Mouse (Mus musculus) mesoderm, embryonic 11.5 days (tissue): ENCODE results near the gene Agap1.

Experiments used
- DNase-seq: peaks from one replicate; pipeline ENCODE4 v3.0.0-alpha.2; 2012; ENCODE audit warnings: low read depth, low spot score

Agap1 gene

GRCm38 (mm10) chr1:89454196-89455123 is at the start of gene Agap1:
Gene Agap1 (plus strand): TSS chr1:89454806.
- DNase-seq: peak; percentile 94

GRCm38 (mm10) chr1:89405991-89406390 is 48.6 kb upstream of the Agap1 start:
- DNase-seq: no peak

GRCm38 (mm10) chr1:89407986-89408385 is 46.6 kb upstream of the Agap1 start:
- no peak for DNase-seq

- DNase-seq: no peak
Measured at GRCm38 (mm10) chr1:89413122-89413521, 41.5 kb upstream of the Agap1 start.

GRCm38 (mm10) chr1:89414563-89414962 is 40.0 kb upstream of the Agap1 start:
- DNase-seq: no peak

GRCm38 (mm10) chr1:89416929-89417328 is 37.7 kb upstream of the Agap1 start:
- no peak for DNase-seq

GRCm38 (mm10) chr1:89420642-89421041 is 34.0 kb upstream of the Agap1 start:
- DNase-seq: no peak

- no peak for DNase-seq
Measured at GRCm38 (mm10) chr1:89421401-89421800, 33.2 kb upstream of the Agap1 start.

- DNase-seq: no peak
Measured at GRCm38 (mm10) chr1:89424563-89424962, 30.0 kb upstream of the Agap1 start.

- no peak for DNase-seq
Measured at GRCm38 (mm10) chr1:89426137-89426536, 28.5 kb upstream of the Agap1 start.

GRCm38 (mm10) chr1:89428671-89429070 is 25.9 kb upstream of the Agap1 start:
- DNase-seq: no peak

GRCm38 (mm10) chr1:89429946-89430640 is 24.5 kb upstream of the Agap1 start:
- DNase-seq: no peak

GRCm38 (mm10) chr1:89439351-89439750 is 15.3 kb upstream of the Agap1 start:
- DNase-seq: no peak

GRCm38 (mm10) chr1:89441236-89441897 is 13.2 kb upstream of the Agap1 start:
- no peak for DNase-seq

- DNase-seq: no peak
Measured at GRCm38 (mm10) chr1:89443512-89443911, 11.1 kb upstream of the Agap1 start.

GRCm38 (mm10) chr1:89444014-89444413 is 10.6 kb upstream of the Agap1 start:
- DNase-seq: no peak

- no peak for DNase-seq
Measured at GRCm38 (mm10) chr1:89450139-89450538, 4.5 kb upstream of the Agap1 start.

GRCm38 (mm10) chr1:89452138-89452537 is 2.5 kb upstream of the Agap1 start:
- no peak for DNase-seq

- no peak for DNase-seq
Measured at GRCm38 (mm10) chr1:89453666-89454065, 940 bp upstream of the Agap1 start.

- DNase-seq: peak; percentile 51
Measured at GRCm38 (mm10) chr1:89455421-89456091, 950 bp downstream of the Agap1 start.

GRCm38 (mm10) chr1:89456456-89456855 is 1.9 kb downstream of the Agap1 start:
- DNase-seq: no peak
